Mouse (Mus musculus): ENCODE measurements around the gene Prr12.

DNA sequence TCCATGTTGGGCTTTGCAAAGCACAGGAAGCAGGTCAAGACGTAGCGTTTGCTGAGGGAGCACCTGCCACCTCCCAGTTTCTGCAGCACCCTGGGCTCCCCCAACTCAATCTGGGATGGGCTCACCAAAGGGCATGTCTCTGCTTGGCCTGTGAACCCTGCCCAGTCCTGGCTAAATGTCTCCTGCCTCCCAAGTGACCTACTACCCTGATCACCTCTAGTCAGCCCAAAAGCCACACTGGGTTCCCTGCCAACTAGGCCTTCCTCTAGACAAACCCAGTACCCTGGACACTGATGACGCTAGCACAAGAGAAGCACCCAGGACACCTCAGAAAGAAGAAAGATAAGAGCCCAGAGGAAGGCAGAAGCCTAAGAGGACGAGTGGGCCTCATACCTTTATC lies 39.9 kb downstream of the Prr12 start:
- TF ChIP-seq CTCF (IDR thresholded peaks at IDR 0.05; ENCODE audit: control insufficient read depth, insufficient read depth, low read length) (no peak), POLR2A (IDR thresholded peaks at IDR 0.05; ENCODE audit: borderline replicate concordance, control insufficient read depth, low read depth, low read length) (no peak)
